Mouse (Mus musculus): ENCODE data around the gene Vps39. TPM values are rescaled to one million over a fixed set of nuclear protein-coding genes. Genes with fewer than 3 reads are reported as not detected.

Vps39 gene
- polyA plus RNA-seq, 1 experiment from 2014 or later = 7.5 TPM

Other genes starting within 250 kb of the Vps39 start
- 17.5 and 20.6 TPM in 2 replicates for gene Ehd4, start 198.5 kb downstream of the Vps39 start, polyA plus RNA-seq (2015; fragmentation: Nextera tagmentation; extraction: Ambion mirVana)
- not detected in 2 replicates for gene Pla2g4e, start 107.8 kb downstream of the Vps39 start, polyA plus RNA-seq (2015; fragmentation: Nextera tagmentation; extraction: Ambion mirVana)
- not detected in 2 replicates for gene Pla2g4d, start 63.9 kb downstream of the Vps39 start, polyA plus RNA-seq (2015; fragmentation: Nextera tagmentation; extraction: Ambion mirVana)
- not detected in 2 replicates for gene Pla2g4f, start 39.0 kb downstream of the Vps39 start, polyA plus RNA-seq (2015; fragmentation: Nextera tagmentation; extraction: Ambion mirVana)
- gene Ganc, start 50.8 kb upstream of the Vps39 start, polyA plus RNA-seq (2015; fragmentation: Nextera tagmentation; extraction: Ambion mirVana) = 6.1 and 7.2 TPM in 2 replicates
- 2.7 and 3.4 TPM in 2 replicates for gene Tmem87a, start 51.0 kb upstream of the Vps39 start, polyA plus RNA-seq (2015; fragmentation: Nextera tagmentation; extraction: Ambion mirVana)
- gene Capn3, start 102.9 kb upstream of the Vps39 start, polyA plus RNA-seq (2015; fragmentation: Nextera tagmentation; extraction: Ambion mirVana) = 3.7 and 4.5 TPM in 2 replicates
- 15.2 and 15.6 TPM in 2 replicates for gene Zfp106, start 210.7 kb upstream of the Vps39 start, polyA plus RNA-seq (2015; fragmentation: Nextera tagmentation; extraction: Ambion mirVana)
- 24.2 and 27.1 TPM in 2 replicates for gene Snap23, start 214.5 kb upstream of the Vps39 start, polyA plus RNA-seq (2015; fragmentation: Nextera tagmentation; extraction: Ambion mirVana)

All from liver, embryonic 16.5 days (tissue).